Mouse (Mus musculus): Measurements from ENCODE around the gene Ube3a.

Ube3a gene

GRCm38 (mm10) chr7:59228045-59228865 is at the start of gene Ube3a:
Gene Ube3a, plus strand, starts transcription at chr7:59228750.
- peak; percentile 96 for DNase-seq (ENCODE audit: low read depth, low spot score)

- DNase-seq (ENCODE audit: low read depth, low spot score) = no peak
These were observed 35.7 kb upstream of the Ube3a start for GRCm38 (mm10) chr7:59192831-59193230.

- DNase-seq (ENCODE audit: low read depth, low spot score) = no peak
These were observed 13.6 kb upstream of the Ube3a start for GRCm38 (mm10) chr7:59214911-59215310.

GRCm38 (mm10) chr7:59221244-59221643 is 7.3 kb upstream of the Ube3a start:
- no peak for DNase-seq (ENCODE audit: low read depth, low spot score)

- DNase-seq (ENCODE audit: low read depth, low spot score) = no peak
These were observed 274 bp downstream of the Ube3a start for GRCm38 (mm10) chr7:59228866-59229182.

GRCm38 (mm10) chr7:59229183-59229911 is 797 bp downstream of the Ube3a start:
- peak; percentile 68 for DNase-seq (ENCODE audit: low read depth, low spot score)

- no peak for DNase-seq (ENCODE audit: low read depth, low spot score)
These were observed 1.8 kb downstream of the Ube3a start for GRCm38 (mm10) chr7:59230304-59230703.

GRCm38 (mm10) chr7:59230768-59231167 is 2.2 kb downstream of the Ube3a start:
- DNase-seq (ENCODE audit: low read depth, low spot score) = no peak

GRCm38 (mm10) chr7:59231960-59232359 is 3.4 kb downstream of the Ube3a start:
- DNase-seq (ENCODE audit: low read depth, low spot score) = no peak

GRCm38 (mm10) chr7:59234773-59235401 is 6.3 kb downstream of the Ube3a start:
- DNase-seq (ENCODE audit: low read depth, low spot score) = no peak

GRCm38 (mm10) chr7:59243257-59243656 is 14.7 kb downstream of the Ube3a start:
- DNase-seq (ENCODE audit: low read depth, low spot score) = no peak

- peak; percentile 59 for DNase-seq (ENCODE audit: low read depth, low spot score)
These were observed 17.0 kb downstream of the Ube3a start for GRCm38 (mm10) chr7:59245541-59245940.

- DNase-seq (ENCODE audit: low read depth, low spot score) = peak; percentile 1
These were observed 24.8 kb downstream of the Ube3a start for GRCm38 (mm10) chr7:59253373-59253772.

- DNase-seq (ENCODE audit: low read depth, low spot score) = no peak
These were observed 37.0 kb downstream of the Ube3a start for GRCm38 (mm10) chr7:59265538-59265937.

GRCm38 (mm10) chr7:59271775-59272174 is 43.2 kb downstream of the Ube3a start:
- DNase-seq (ENCODE audit: low read depth, low spot score) = no peak

GRCm38 (mm10) chr7:59312576-59312975 is 84.0 kb downstream of the Ube3a start:
- DNase-seq (ENCODE audit: low read depth, low spot score) = no peak

GRCm38 (mm10) chr7:59322759-59323158 is 94.2 kb downstream of the Ube3a start:
- no peak for DNase-seq (ENCODE audit: low read depth, low spot score)
